Mouse (Mus musculus) thymus, postnatal 36 days (tissue): ENCODE measurements around the gene Gng5.

ENCODE experiments used
- DNase-seq, 2 experiments: peaks; one replicate each; pipeline ENCODE4 v3.0.0; 2022; ENCODE audit warnings: mixed read lengths in 2 of 2

The Gng5 gene

GRCm38 (mm10) chr3:146499431-146500002 lies at the start of gene Gng5, which contains the start of gene Spata1:
Gene Gng5 (plus strand): TSS chr3:146499807.
Gene Spata1 (minus strand): TSS chr3:146499753.
- peak; percentile 92 for DNase-seq

GRCm38 (mm10) chr3:146450371-146450841 lies 49.2 kb upstream of the Gng5 start:
- peak; percentile 92 to 93 for DNase-seq

GRCm38 (mm10) chr3:146451375-146451774 lies 48.2 kb upstream of the Gng5 start:
- DNase-seq = no peak

- DNase-seq = no peak
Measured at GRCm38 (mm10) chr3:146462939-146463338, 36.7 kb upstream of the Gng5 start.

- no peak for DNase-seq
Measured at GRCm38 (mm10) chr3:146469226-146469625, 30.4 kb upstream of the Gng5 start.

GRCm38 (mm10) chr3:146472657-146473056 lies 26.9 kb upstream of the Gng5 start:
- DNase-seq = no peak

GRCm38 (mm10) chr3:146473741-146474140 lies 25.9 kb upstream of the Gng5 start:
- DNase-seq = no peak

GRCm38 (mm10) chr3:146474428-146474827 lies 25.2 kb upstream of the Gng5 start:
- DNase-seq = no peak

- DNase-seq = no peak
Measured at GRCm38 (mm10) chr3:146482044-146482443, 17.6 kb upstream of the Gng5 start.

GRCm38 (mm10) chr3:146486464-146486863 lies 13.1 kb upstream of the Gng5 start:
- DNase-seq = peak in 1 of 2 experiments; percentile 4

- no peak for DNase-seq
Measured at GRCm38 (mm10) chr3:146494941-146495340, 4.7 kb upstream of the Gng5 start.

- DNase-seq = no peak
Measured at GRCm38 (mm10) chr3:146498989-146499388, 618 bp upstream of the Gng5 start.

GRCm38 (mm10) chr3:146500003-146500809 lies 599 bp downstream of the Gng5 start:
- no peak for DNase-seq

- DNase-seq = no peak
Measured at GRCm38 (mm10) chr3:146500810-146501201, 1.2 kb downstream of the Gng5 start.

GRCm38 (mm10) chr3:146501601-146502123 lies 2.1 kb downstream of the Gng5 start:
- no peak for DNase-seq

GRCm38 (mm10) chr3:146506711-146507110 lies 7.1 kb downstream of the Gng5 start:
- no peak for DNase-seq

- DNase-seq = no peak
Measured at GRCm38 (mm10) chr3:146520226-146520797, 20.7 kb downstream of the Gng5 start.

- peak; percentile 85 to 88 for DNase-seq
Measured at GRCm38 (mm10) chr3:146520798-146521651, 21.4 kb downstream of the Gng5 start, which contains the start of gene Rpf1. Gene Rpf1 (minus strand): TSS chr3:146521429.

- DNase-seq = no peak
Measured at GRCm38 (mm10) chr3:146521652-146522020, 22.0 kb downstream of the Gng5 start.

- DNase-seq = no peak
Measured at GRCm38 (mm10) chr3:146528335-146528734, 28.7 kb downstream of the Gng5 start.

- no peak for DNase-seq
Measured at GRCm38 (mm10) chr3:146534986-146535385, 35.4 kb downstream of the Gng5 start.

GRCm38 (mm10) chr3:146540521-146541273 lies 41.1 kb downstream of the Gng5 start:
- DNase-seq = no peak
